Mouse (Mus musculus): ENCODE data around the gene Trim8.

The Trim8 gene

GRCm38 (mm10) chr19:46523480-46524151, 22.1 kb downstream of the Trim8 start:
- DNase-seq (ENCODE audit: low spot score in 2 of 2), result no peak

- no peak for DNase-seq (ENCODE audit: low spot score in 2 of 2)
Observed at GRCm38 (mm10) chr19:46524152-46524544, 22.6 kb downstream of the Trim8 start.

GRCm38 (mm10) chr19:46524601-46525321, 23.3 kb downstream of the Trim8 start:
- no peak for DNase-seq (ENCODE audit: low spot score in 2 of 2)

- no peak for DNase-seq (ENCODE audit: low spot score in 2 of 2)
Observed at GRCm38 (mm10) chr19:46525691-46526631, 24.5 kb downstream of the Trim8 start.

- peak in 1 of 2 experiments; percentile 49 for DNase-seq (ENCODE audit: low spot score in 2 of 2)
Observed at GRCm38 (mm10) chr19:46527632-46528528, 26.4 kb downstream of the Trim8 start.

- peak; percentile 66 to 70 for DNase-seq (ENCODE audit: low spot score in 2 of 2)
Observed at GRCm38 (mm10) chr19:46528529-46529213, 27.2 kb downstream of the Trim8 start.

GRCm38 (mm10) chr19:46529601-46530448, 28.3 kb downstream of the Trim8 start:
- DNase-seq (ENCODE audit: low spot score in 2 of 2), result no peak

- no peak for DNase-seq (ENCODE audit: low spot score in 2 of 2)
Observed at GRCm38 (mm10) chr19:46530449-46530990, 29.0 kb downstream of the Trim8 start.

- DNase-seq (ENCODE audit: low spot score in 2 of 2), result no peak
Observed at GRCm38 (mm10) chr19:46531071-46532030, 29.8 kb downstream of the Trim8 start.

- no peak for DNase-seq (ENCODE audit: low spot score in 2 of 2)
Observed at GRCm38 (mm10) chr19:46532031-46532688, 30.7 kb downstream of the Trim8 start.

GRCm38 (mm10) chr19:46533066-46533465, 31.6 kb downstream of the Trim8 start:
- DNase-seq (ENCODE audit: low spot score in 2 of 2), result no peak

GRCm38 (mm10) chr19:46533525-46533924, 32.0 kb downstream of the Trim8 start:
- no peak for DNase-seq (ENCODE audit: low spot score in 2 of 2)

- no peak for DNase-seq (ENCODE audit: low spot score in 2 of 2)
Observed at GRCm38 (mm10) chr19:46534542-46535098, 33.1 kb downstream of the Trim8 start.

- DNase-seq (ENCODE audit: low spot score in 2 of 2), result no peak
Observed at GRCm38 (mm10) chr19:46537357-46537756, 35.9 kb downstream of the Trim8 start.

GRCm38 (mm10) chr19:46538213-46538612, 36.7 kb downstream of the Trim8 start:
- DNase-seq (ENCODE audit: low spot score in 2 of 2), result no peak

- no peak for DNase-seq (ENCODE audit: low spot score in 2 of 2)
Observed at GRCm38 (mm10) chr19:46542750-46543149, 41.2 kb downstream of the Trim8 start.

GRCm38 (mm10) chr19:46547565-46547964, 46.1 kb downstream of the Trim8 start:
- DNase-seq (ENCODE audit: low spot score in 2 of 2), result no peak

All from thymus, postnatal 10 days (tissue).